Mouse (Mus musculus): ENCODE results near the gene Pglyrp1. TPM values are rescaled to one million over a fixed set of nuclear protein-coding genes. Genes with fewer than 3 reads are reported as not detected.

Gene Pglyrp1
- polyA plus RNA-seq, 1 experiment: 201 TPM

- under 1% methylated on average over 10 of the region's 10 CpGs for WGBS
- no peaks in the 10 kb centered on the region; the same call in 1 of the 2 replicates for H3K4me1 ChIP-seq (ENCODE audit: control insufficient read depth, insufficient read depth, low read length)
- TF ChIP-seq POLR2A (IDR thresholded peaks at IDR 0.05; ENCODE audit: borderline replicate concordance, control insufficient read depth, low read depth, low read length): no peak
- TF ChIP-seq CTCF (IDR thresholded peaks at IDR 0.05; ENCODE audit: control insufficient read depth, insufficient read depth, low read length): peak; percentile 88
- peak overlapping the region; percentile 16 for H3K4me3 ChIP-seq (replicated peaks; ENCODE audit: control insufficient read depth, low read depth, low read length)
- H3K27ac ChIP-seq (ENCODE audit: control insufficient read depth, insufficient read depth, low read depth, low read length, poor library complexity): no peak overlapping the region
These were observed 2.1 kb downstream of the Pglyrp1 start for GRCm38 (mm10) chr7:18873253-18873652.

- WGBS: 48% methylated on average over 5 of the region's 5 CpGs
- H3K27ac ChIP-seq (ENCODE audit: control insufficient read depth, insufficient read depth, low read depth, low read length, poor library complexity): peak overlapping the region; percentile 47
- H3K4me1 ChIP-seq (ENCODE audit: control insufficient read depth, insufficient read depth, low read length): no peaks in the 10 kb centered on the region; the same call in 1 of the 2 replicates
- TF ChIP-seq POLR2A (IDR thresholded peaks at IDR 0.05; ENCODE audit: borderline replicate concordance, control insufficient read depth, low read depth, low read length): no peak
- TF ChIP-seq CTCF (IDR thresholded peaks at IDR 0.05; ENCODE audit: control insufficient read depth, insufficient read depth, low read length): no peak
- no peak overlapping the region for H3K4me3 ChIP-seq (replicated peaks; ENCODE audit: control insufficient read depth, low read depth, low read length)
These were observed 4.2 kb downstream of the Pglyrp1 start for GRCm38 (mm10) chr7:18875372-18875771.

GRCm38 (mm10) chr7:18878691-18879090 lies 7.6 kb downstream of the Pglyrp1 start:
- peaks cover 4% of the 10 kb centered on the region for H3K4me1 ChIP-seq (ENCODE audit: control insufficient read depth, insufficient read depth, low read length)
- no peak overlapping the region for H3K4me3 ChIP-seq (replicated peaks; ENCODE audit: control insufficient read depth, low read depth, low read length)
- WGBS: 74% methylated on average over 7 of the region's 7 CpGs
- no peak for TF ChIP-seq CTCF (IDR thresholded peaks at IDR 0.05; ENCODE audit: control insufficient read depth, insufficient read depth, low read length)
- TF ChIP-seq POLR2A (IDR thresholded peaks at IDR 0.05; ENCODE audit: borderline replicate concordance, control insufficient read depth, low read depth, low read length): 0 out of 2 replicates have a peak, but pooled peaks have one; percentile 14
- no peak overlapping the region for H3K27ac ChIP-seq (ENCODE audit: control insufficient read depth, insufficient read depth, low read depth, low read length, poor library complexity)

- TF ChIP-seq CTCF (IDR thresholded peaks at IDR 0.05; ENCODE audit: control insufficient read depth, insufficient read depth, low read length) (no peak), POLR2A (IDR thresholded peaks at IDR 0.05; ENCODE audit: borderline replicate concordance, control insufficient read depth, low read depth, low read length) (peak; percentile 92; the same call in 1 of the 2 replicates)
- Histone ChIP-seq H3K4me1 (ENCODE audit: control insufficient read depth, insufficient read depth, low read length) (peaks cover 4% of the 10 kb centered on the region), H3K27ac (ENCODE audit: control insufficient read depth, insufficient read depth, low read depth, low read length, poor library complexity) (peak overlapping the region; percentile 88), H3K4me3 (replicated peaks; ENCODE audit: control insufficient read depth, low read depth, low read length) (peak overlapping the region; percentile 82)
- 22% methylated on average over 9 of the region's 9 CpGs for WGBS
These were observed 13.0 kb downstream of the Pglyrp1 start for GRCm38 (mm10) chr7:18883991-18884744.

GRCm38 (mm10) chr7:18884745-18885422 lies 13.8 kb downstream of the Pglyrp1 start:
- TF ChIP-seq POLR2A (IDR thresholded peaks at IDR 0.05; ENCODE audit: borderline replicate concordance, control insufficient read depth, low read depth, low read length): no peak
- TF ChIP-seq CTCF (IDR thresholded peaks at IDR 0.05; ENCODE audit: control insufficient read depth, insufficient read depth, low read length): no peak
- peaks cover 4% of the 10 kb centered on the region for H3K4me1 ChIP-seq (ENCODE audit: control insufficient read depth, insufficient read depth, low read length)
- WGBS: 8% methylated on average over 13 of the region's 13 CpGs
- H3K27ac ChIP-seq (ENCODE audit: control insufficient read depth, insufficient read depth, low read depth, low read length, poor library complexity): peak overlapping the region; percentile 88
- peak overlapping the region; percentile 82 for H3K4me3 ChIP-seq (replicated peaks; ENCODE audit: control insufficient read depth, low read depth, low read length)

GRCm38 (mm10) chr7:18886963-18887362 lies 15.8 kb downstream of the Pglyrp1 start:
- TF ChIP-seq CTCF (IDR thresholded peaks at IDR 0.05; ENCODE audit: control insufficient read depth, insufficient read depth, low read length) (no peak), POLR2A (IDR thresholded peaks at IDR 0.05; ENCODE audit: borderline replicate concordance, control insufficient read depth, low read depth, low read length) (no peak)
- 85% methylated on average over 1 of the region's 1 CpGs for WGBS

GRCm38 (mm10) chr7:18890848-18891247 lies 19.7 kb downstream of the Pglyrp1 start:
- Histone ChIP-seq H3K4me1 (ENCODE audit: control insufficient read depth, insufficient read depth, low read length) (no peaks in the 10 kb centered on the region; the same call in 1 of the 2 replicates), H3K4me3 (replicated peaks; ENCODE audit: control insufficient read depth, low read depth, low read length) (no peak overlapping the region), H3K27ac (ENCODE audit: control insufficient read depth, insufficient read depth, low read depth, low read length, poor library complexity) (no peak overlapping the region)
- 90% methylated on average over 8 of the region's 8 CpGs for WGBS
- TF ChIP-seq POLR2A (IDR thresholded peaks at IDR 0.05; ENCODE audit: borderline replicate concordance, control insufficient read depth, low read depth, low read length) (no peak), CTCF (IDR thresholded peaks at IDR 0.05; ENCODE audit: control insufficient read depth, insufficient read depth, low read length) (no peak)

More at GRCm38 (mm10) chr7:18886963-18887362, 15.8 kb downstream of the Pglyrp1 start:
- peak overlapping the region; percentile 78 for H3K4me3 ChIP-seq (replicated peaks; ENCODE audit: control insufficient read depth, low read depth, low read length)
- peaks cover 4% of the 10 kb centered on the region for H3K4me1 ChIP-seq (ENCODE audit: control insufficient read depth, insufficient read depth, low read length)
- H3K27ac ChIP-seq (ENCODE audit: control insufficient read depth, insufficient read depth, low read depth, low read length, poor library complexity): no peak overlapping the region

Measured in bone marrow, adult 2 months (tissue).